Mouse (Mus musculus): ENCODE results near the gene Cdc42bpa. TPM values are rescaled to one million over a fixed set of nuclear protein-coding genes. Genes with fewer than 3 reads are reported as not detected.
A peak's percentile ranks its signal among the peaks of the same experiment; 100 is the strongest.

Cdc42bpa gene
- total RNA-seq, 2 experiments from 2014 or later = 185 to 187 TPM

GRCm38 (mm10) chr1:180182731-180183130 lies 222.5 kb downstream of the Cdc42bpa start:
- intact Hi-C loops (cut with DNase I) = no loop called here
- DNase-seq = no peak

GRCm38 (mm10) chr1:180183525-180184159 lies 223.4 kb downstream of the Cdc42bpa start:
- DNase-seq = no peak
- intact Hi-C loops (cut with DNase I) = no loop called here

- intact Hi-C loops (cut with DNase I) = no loop called here
- no peak for DNase-seq
Observed at GRCm38 (mm10) chr1:180184768-180185167, 224.5 kb downstream of the Cdc42bpa start.

- intact Hi-C loops (cut with DNase I) = no loop called here
- DNase-seq = no peak
Observed at GRCm38 (mm10) chr1:180185877-180186276, 225.6 kb downstream of the Cdc42bpa start.

- intact Hi-C loops (cut with DNase I) = no loop called here
- DNase-seq = no peak
Observed at GRCm38 (mm10) chr1:180186371-180186770, 226.1 kb downstream of the Cdc42bpa start.

GRCm38 (mm10) chr1:180188951-180189350 lies 228.7 kb downstream of the Cdc42bpa start:
- intact Hi-C loops (cut with DNase I) = no loop called here
- no peak for DNase-seq

- intact Hi-C loops (cut with DNase I) = no loop called here
- DNase-seq = no peak
Observed at GRCm38 (mm10) chr1:180191112-180191511, 230.8 kb downstream of the Cdc42bpa start.

- no peak for DNase-seq
- intact Hi-C loops (cut with DNase I) = no loop called here
Observed at GRCm38 (mm10) chr1:180191651-180192220, 231.5 kb downstream of the Cdc42bpa start.

GRCm38 (mm10) chr1:180192866-180193265 lies 232.6 kb downstream of the Cdc42bpa start:
- DNase-seq = no peak
- intact Hi-C loops (cut with DNase I) = no loop called here

- DNase-seq = no peak
- intact Hi-C loops (cut with DNase I) = no loop called here
Observed at GRCm38 (mm10) chr1:180193391-180193935, 233.2 kb downstream of the Cdc42bpa start.

- no peak for DNase-seq
- intact Hi-C loops (cut with DNase I) = no loop called here
Observed at GRCm38 (mm10) chr1:180194048-180194447, 233.8 kb downstream of the Cdc42bpa start.

GRCm38 (mm10) chr1:180194781-180195471 lies 234.7 kb downstream of the Cdc42bpa start:
- DNase-seq = peak; percentile 29
- intact Hi-C loops (cut with DNase I) = no loop called here

GRCm38 (mm10) chr1:180195703-180196381 lies 235.6 kb downstream of the Cdc42bpa start:
- peak; percentile 96 for DNase-seq
- intact Hi-C loops (cut with DNase I) = no loop called here

- DNase-seq = no peak
- intact Hi-C loops (cut with DNase I) = no loop called here
Observed at GRCm38 (mm10) chr1:180196508-180196907, 236.2 kb downstream of the Cdc42bpa start.

- intact Hi-C loops (cut with DNase I) = no loop called here
- no peak for DNase-seq
Observed at GRCm38 (mm10) chr1:180197956-180198355, 237.7 kb downstream of the Cdc42bpa start.

- intact Hi-C loops (cut with DNase I) = no loop called here
- DNase-seq = no peak
Observed at GRCm38 (mm10) chr1:180198959-180199714, 238.9 kb downstream of the Cdc42bpa start, which contains the start of gene Coq8a. Coq8a (minus strand) TSS chr1:180199602.

- no peak for DNase-seq
- intact Hi-C loops (cut with DNase I) = no loop called here
Observed at GRCm38 (mm10) chr1:180199715-180200050, 239.4 kb downstream of the Cdc42bpa start.

- no peak for DNase-seq
- intact Hi-C loops (cut with DNase I) = no loop called here
Observed at GRCm38 (mm10) chr1:180200722-180201121, 240.4 kb downstream of the Cdc42bpa start.

GRCm38 (mm10) chr1:180208370-180208769 lies 248.1 kb downstream of the Cdc42bpa start:
- intact Hi-C loops (cut with DNase I) = no loop called here
- DNase-seq = no peak

- intact Hi-C loops (cut with DNase I) = no loop called here
- no peak for DNase-seq
Observed at GRCm38 (mm10) chr1:180210031-180210432, 249.8 kb downstream of the Cdc42bpa start.
